Mouse (Mus musculus) ES-E14 (cell line): ENCODE results near the gene Nme9. TPM values are rescaled to one million over a fixed set of nuclear protein-coding genes. Genes with fewer than 3 reads are reported as not detected.

ENCODE experiments used
- DNase-seq: peaks from one replicate; pipeline ENCODE4 v3.0.0-alpha.2; 2013; ENCODE audit warnings: low read depth, low spot score
- H3K27ac ChIP-seq: 2 replicates; pipeline ENCODE4 v1.5.1; 2012; ENCODE audit warnings: low read depth, mild to moderate bottlenecking, low read length, moderate library complexity, mixed read lengths; ENCODE audit not compliant: poor library complexity, insufficient read depth, severe bottlenecking
- H3K36me3 ChIP-seq: 2 replicates; pipeline ENCODE4 v1.6.1; 2012; ENCODE audit warnings: mild to moderate bottlenecking, low read length, moderate library complexity, mixed read lengths; ENCODE audit not compliant: control insufficient read depth, poor library complexity, insufficient read depth, severe bottlenecking
- H3K4me1 ChIP-seq, 2 experiments: fragments of 150-350 bp in 1 of 2; sonication (generic) in 1 of 2; 2 replicates each; pipeline ENCODE4 v1.6.1; 2012; ENCODE audit warnings: low read length in 2 of 2, mild to moderate bottlenecking in 1 of 2, mixed read lengths in 1 of 2; ENCODE audit not compliant: control insufficient read depth in 2 of 2, insufficient read depth in 2 of 2, poor library complexity in 1 of 2
- H3K4me3 ChIP-seq, 2 experiments: fragments of 150-350 bp in 1 of 2; sonication (generic) in 1 of 2; 2 replicates each; pipeline ENCODE4 v1.5.1; 2012; ENCODE audit warnings: low read length in 2 of 2, low read depth in 1 of 2, mild to moderate bottlenecking in 1 of 2, mixed read lengths in 1 of 2; ENCODE audit not compliant: insufficient read depth in 1 of 2, poor library complexity in 1 of 2, severe bottlenecking in 1 of 2
- H3K9ac ChIP-seq: 2 replicates; pipeline ENCODE4 v1.6.1; 2012; ENCODE audit warnings: low read depth, mild to moderate bottlenecking, low read length, mixed read lengths; ENCODE audit not compliant: poor library complexity, insufficient read depth, severe bottlenecking
- H3K9me3 ChIP-seq: fragments of 150-350 bp; sonication (generic); 2 replicates; pipeline ENCODE4 v1.6.1; 2012; ENCODE audit warnings: low read depth, mild to moderate bottlenecking, low read length; ENCODE audit not compliant: control insufficient read depth, insufficient read depth
- CHD2 ChIP-seq: IDR thresholded peaks from 2 replicates; pipeline ENCODE4 v1.6.1; 2014; ENCODE audit warnings: mild to moderate bottlenecking, low read depth, low read length, inconsistent platforms
- HCFC1 ChIP-seq: IDR thresholded peaks from 2 replicates; pipeline ENCODE4 v1.6.1; 2012; ENCODE audit warnings: low read length, inconsistent platforms, borderline replicate concordance; ENCODE audit not compliant: insufficient read depth
- MAFK ChIP-seq: IDR thresholded peaks from 2 replicates; pipeline ENCODE4 v1.6.1; 2014; ENCODE audit warnings: mild to moderate bottlenecking, low read depth, low read length, inconsistent platforms; ENCODE audit not compliant: insufficient read depth
- ZC3H11A ChIP-seq: IDR thresholded peaks from 2 replicates; pipeline ENCODE4 v1.6.1; 2012; ENCODE audit warnings: low read depth, mild to moderate bottlenecking, inconsistent platforms, low read length, borderline replicate concordance
- ZNF384 ChIP-seq: IDR thresholded peaks from 2 replicates; pipeline ENCODE4 v1.6.1; 2012; ENCODE audit warnings: low read depth, low read length, inconsistent platforms
- in situ Hi-C, 2 experiments: fragments of 600-800 bp; cut with MboI; formaldehyde crosslinking; loops; one replicate each; pipeline ENCODE4 v1.15.1; 2025; ENCODE audit warnings: low sequenced_read_pairs in 2 of 2, inconsistent platforms in 1 of 2; ENCODE audit not compliant: unreplicated experiment in 2 of 2
- total RNA-seq: library from RNA; depleted of rRNA; stranded (reverse); fragments of 300-350 nt; gene quantifications from 2 replicates; pipeline ENCODE4 v1.2.3, GENCODE M21; 2012; rRNA removed

Nme9 gene
- total RNA-seq, 1 experiment: not detected

DNA sequence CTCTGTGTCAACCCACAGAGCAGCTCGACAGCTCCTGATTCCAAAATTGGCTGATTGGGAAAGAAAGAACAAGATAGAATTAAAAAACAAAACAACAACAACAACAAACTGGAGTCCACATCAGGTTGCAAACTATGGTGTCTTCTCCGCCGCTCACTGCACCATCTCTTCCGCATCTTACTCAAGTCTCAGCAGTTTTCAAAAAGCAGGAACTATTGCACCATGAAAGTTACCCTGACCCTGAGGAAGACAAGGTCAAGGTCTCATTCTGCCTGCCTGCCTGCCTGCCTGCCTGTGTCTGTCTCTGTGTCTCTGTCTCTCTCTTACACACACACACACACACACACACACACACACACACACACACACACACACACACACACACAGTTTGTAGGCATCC is 48.1 kb downstream of the Nme9 start:
- H3K9me3 ChIP-seq: no peaks in the 10 kb centered on the region
- no peak overlapping the region for H3K27ac ChIP-seq
- no peaks in the 10 kb centered on the region for H3K4me1 ChIP-seq
- no peak overlapping the region for H3K4me3 ChIP-seq
- in situ Hi-C loops: no loop called here
- H3K9ac ChIP-seq: no peak overlapping the region
- TF ChIP-seq HCFC1 (no peak), MAFK (no peak), CHD2 (no peak), ZC3H11A (no peak), ZNF384 (no peak)
- no peak for DNase-seq
- peaks cover 15% of the 10 kb centered on the region for H3K36me3 ChIP-seq

DNA sequence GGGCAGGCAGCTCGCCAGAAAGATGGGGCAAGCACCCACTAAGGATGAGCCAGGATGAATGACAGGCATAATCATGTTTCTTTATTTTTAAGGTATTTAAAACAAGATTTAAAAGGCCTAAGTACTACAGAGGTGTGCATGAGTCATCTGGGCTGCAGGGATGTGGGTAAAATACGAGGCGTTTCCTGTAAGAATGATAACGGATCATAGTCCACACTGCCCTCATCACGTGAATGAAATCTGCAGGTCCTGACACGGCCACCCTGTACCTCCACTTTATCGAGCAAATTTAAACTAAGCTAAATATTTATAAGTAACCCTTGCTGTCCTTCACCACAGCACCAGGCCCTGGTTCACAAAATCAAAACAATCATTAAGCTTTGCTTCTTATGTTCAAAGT is 54.6 kb downstream of the Nme9 start:
- in situ Hi-C loops: no loop called here
- Histone ChIP-seq H3K9me3 (no peaks in the 10 kb centered on the region), H3K27ac (no peak overlapping the region), H3K9ac (no peak overlapping the region), H3K4me3 (no peak overlapping the region), H3K36me3 (peaks cover 3% of the 10 kb centered on the region; the same call in 1 of the 2 replicates), H3K4me1 (no peaks in the 10 kb centered on the region)
- DNase-seq: no peak
- TF ChIP-seq HCFC1: no peak
- no peak for TF ChIP-seq CHD2
- TF ChIP-seq MAFK: no peak
- TF ChIP-seq ZC3H11A: no peak
- no peak for TF ChIP-seq ZNF384

Other genes starting within 250 kb of the Nme9 start
- not detected in 2 replicates for gene Faiml, start 214.2 kb upstream of the Nme9 start, total RNA-seq
- 18.1 and 22.2 TPM in 2 replicates for gene Cep70, start 208.1 kb upstream of the Nme9 start, total RNA-seq
- gene Esyt3, start 92.9 kb upstream of the Nme9 start, total RNA-seq: 7.8 and 12.7 TPM in 2 replicates
- gene Mras, start 14.1 kb upstream of the Nme9 start, total RNA-seq: 28.5 and 35.5 TPM in 2 replicates
- 21.7 and 25.7 TPM in 2 replicates for gene Armc8, start 117.4 kb downstream of the Nme9 start, total RNA-seq
- gene Dbr1, start 124.3 kb downstream of the Nme9 start, total RNA-seq: 45.0 and 48.1 TPM in 2 replicates
- gene A4gnt, start 161.0 kb downstream of the Nme9 start, total RNA-seq: not detected in 2 replicates
- gene Dzip1l, start 178.0 kb downstream of the Nme9 start, total RNA-seq: 11.6 and 17.2 TPM in 2 replicates